Mouse (Mus musculus): ENCODE measurements around the gene Neu1.

GRCm38 (mm10) chr17:34981690-34982180 lies 50.7 kb downstream of the Neu1 start, which contains the start of gene Lsm2:
- TF ChIP-seq POLR2A (IDR thresholded peaks at IDR 0.05; ENCODE audit: control insufficient read depth, extremely low read depth, insufficient read depth, low read length, poor library complexity) (peak; percentile 61), CTCF (IDR thresholded peaks at IDR 0.05; ENCODE audit: borderline replicate concordance, control insufficient read depth, extremely low read depth, insufficient read depth, low read length, poor library complexity) (peak; percentile 54; the same call in 1 of the 2 replicates)

All from thymus, adult 2 months (tissue).